Mouse (Mus musculus): Measurements from ENCODE around the gene Tsc22d2. TPM values are rescaled to one million over a fixed set of nuclear protein-coding genes. Genes with fewer than 3 reads are reported as not detected.

The Tsc22d2 gene
- 41.8 TPM for polyA plus RNA-seq (2014; fragmentation: Illumina TruSeq; extraction: RNeasy Lipid Tissue Mini Kit (QIAGEN cat#74804); ENCODE audit: low read depth, low replicate concordance)

GRCm38 (mm10) chr3:58414234-58414938, at the start of gene Tsc22d2:
Tsc22d2 (plus strand) TSS chr3:58414715.

Other genes with a start within 250 kb of the Tsc22d2 start
- 230 TPM for gene Eif2a, start 111.1 kb downstream of the Tsc22d2 start, polyA plus RNA-seq (2014; fragmentation: Illumina TruSeq; extraction: RNeasy Lipid Tissue Mini Kit (QIAGEN cat#74804); ENCODE audit: low read depth, low replicate concordance)
- gene Serp1, start 111.2 kb downstream of the Tsc22d2 start, polyA plus RNA-seq (2014; fragmentation: Illumina TruSeq; extraction: RNeasy Lipid Tissue Mini Kit (QIAGEN cat#74804); ENCODE audit: low read depth, low replicate concordance), result 616 TPM
- 750 TPM for gene Selenot, start 161.9 kb downstream of the Tsc22d2 start, polyA plus RNA-seq (2014; fragmentation: Illumina TruSeq; extraction: RNeasy Lipid Tissue Mini Kit (QIAGEN cat#74804); ENCODE audit: low read depth, low replicate concordance)
- not detected for gene Erich6, start 222.5 kb downstream of the Tsc22d2 start, polyA plus RNA-seq (2014; fragmentation: Illumina TruSeq; extraction: RNeasy Lipid Tissue Mini Kit (QIAGEN cat#74804); ENCODE audit: low read depth, low replicate concordance)

Data from adrenal gland, adult 10 weeks (tissue).